Mouse (Mus musculus) liver, embryonic 12.5 days (tissue): Measurements from ENCODE around the gene Rbx1. TPM values are rescaled to one million over a fixed set of nuclear protein-coding genes. Genes with fewer than 3 reads are reported as not detected.

ENCODE experiments used
- ATAC-seq: fragments of 200-750 bp; cut with Nextera tagmentation; 2 replicates; pipeline ENCODE4 v1.8.0; 2017; ENCODE audit warnings: moderate number of reproducible peaks, mild to moderate bottlenecking, moderate library complexity
- H3K27ac ChIP-seq: fragments of 300-500 bp; sonication (generic); 2 replicates; pipeline ENCODE4 v1.5.1; 2016; ENCODE audit warnings: mild to moderate bottlenecking
- H3K27me3 ChIP-seq: fragments of 300-500 bp; sonication (generic); replicated peaks from 2 replicates; pipeline ENCODE4 v1.6.1; 2016; ENCODE audit warnings: mild to moderate bottlenecking, moderate library complexity
- H3K36me3 ChIP-seq: fragments of 300-500 bp; sonication (generic); 2 replicates; pipeline ENCODE4 v1.6.1; 2016; ENCODE audit warnings: mild to moderate bottlenecking, moderate library complexity
- H3K4me1 ChIP-seq: fragments of 300-500 bp; sonication (generic); 2 replicates; pipeline ENCODE4 v1.6.1; 2016
- H3K4me2 ChIP-seq: fragments of 300-500 bp; sonication (generic); 2 replicates; pipeline ENCODE4 v1.6.1; 2016; ENCODE audit warnings: mild to moderate bottlenecking, moderate library complexity
- H3K4me3 ChIP-seq: fragments of 300-500 bp; sonication (generic); 2 replicates; pipeline ENCODE4 v1.5.1; 2016; ENCODE audit warnings: mild to moderate bottlenecking, moderate library complexity
- H3K9ac ChIP-seq: fragments of 300-500 bp; sonication (generic); 2 replicates; pipeline ENCODE4 v1.6.1; 2016; ENCODE audit warnings: mild to moderate bottlenecking, moderate library complexity
- H3K9me3 ChIP-seq: fragments of 300-500 bp; sonication (generic); replicated peaks from 2 replicates; pipeline ENCODE4 v1.6.1; 2016; ENCODE audit warnings: mild to moderate bottlenecking, moderate library complexity
- WGBS: fragments of 180-500 bp; shearing (Covaris S2); methylation state at CpG from one replicate; pipeline ENCODE4 v1.1.7; 2016; ENCODE audit not compliant: insufficient replicate concordance; 5-methylcytosine and 5-hydroxymethylcytosine counted together
- polyA plus RNA-seq: library from polyadenylated mRNA; unstranded; fragments of >200 nt; fragmentation: Nextera tagmentation; extraction: Ambion mirVana; gene quantifications from 2 replicates; pipeline ENCODE4 v1.2.1, GENCODE M21; 2016

Gene Rbx1
- polyA plus RNA-seq, 1 experiment from 2014 or later = 334 TPM

- ATAC-seq = no peak
- no peaks in the 10 kb centered on the region for H3K9me3 ChIP-seq
- H3K27ac ChIP-seq = no peak overlapping the region
- H3K9ac ChIP-seq = no peak overlapping the region
- 76% methylated on average over 2 of the region's 2 CpGs for WGBS
- H3K36me3 ChIP-seq = no peaks in the 10 kb centered on the region
- H3K4me2 ChIP-seq = no peak overlapping the region
- no peak overlapping the region for H3K4me3 ChIP-seq
- no peaks in the 10 kb centered on the region for H3K27me3 ChIP-seq
- no peaks in the 10 kb centered on the region for H3K4me1 ChIP-seq
Observed at GRCm38 (mm10) chr15:81503466-81503865, 37.4 kb downstream of the Rbx1 start.

DNA sequence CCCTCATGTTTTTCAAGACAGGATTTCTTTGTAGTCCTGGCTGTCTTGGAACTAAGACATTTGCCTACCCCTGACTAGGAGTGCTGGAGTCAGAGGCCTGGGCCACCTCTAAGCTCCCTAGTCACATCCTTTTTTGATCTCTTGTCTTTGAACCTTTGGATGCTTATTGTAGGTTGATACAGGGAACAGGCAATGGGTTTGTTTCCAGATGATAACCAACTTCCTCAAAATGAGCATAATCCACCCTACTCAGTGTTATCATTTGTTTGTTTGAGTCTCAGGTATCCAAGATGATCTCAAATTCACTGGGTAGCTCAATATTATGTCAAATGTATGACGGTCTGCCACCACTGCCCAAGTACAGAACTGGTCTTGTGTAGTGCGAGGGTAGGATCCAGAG is 37.9 kb downstream of the Rbx1 start:
- H3K27ac ChIP-seq = no peak overlapping the region
- no peak overlapping the region for H3K4me3 ChIP-seq
- no peaks in the 10 kb centered on the region for H3K4me1 ChIP-seq
- no peak overlapping the region for H3K4me2 ChIP-seq
- H3K36me3 ChIP-seq = no peaks in the 10 kb centered on the region
- H3K9me3 ChIP-seq = no peaks in the 10 kb centered on the region
- WGBS = 70% methylated on average over 2 of the region's 2 CpGs
- H3K9ac ChIP-seq = no peak overlapping the region
- ATAC-seq = no peak
- H3K27me3 ChIP-seq = no peaks in the 10 kb centered on the region

DNA sequence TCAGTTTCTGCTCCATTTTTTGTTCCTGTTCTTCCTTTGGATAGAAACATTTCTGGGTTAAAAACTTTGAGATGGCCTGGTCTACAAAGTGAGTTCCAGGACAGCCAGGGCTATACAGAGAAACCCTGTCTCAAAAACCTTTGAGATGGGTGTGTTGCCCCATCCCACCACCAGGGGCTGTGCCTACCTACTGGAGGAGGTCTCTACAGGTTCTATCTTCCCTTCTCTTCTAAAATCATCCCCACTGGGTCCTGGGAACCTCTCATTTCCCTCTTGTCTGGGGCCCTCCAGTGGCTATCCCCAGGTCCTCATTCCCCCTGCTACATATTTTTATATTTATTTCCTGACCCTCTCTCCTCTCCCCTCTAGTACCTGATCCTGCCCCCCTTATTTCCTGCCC is 41.1 kb downstream of the Rbx1 start:
- Histone ChIP-seq H3K36me3 (no peaks in the 10 kb centered on the region), H3K9me3 (no peaks in the 10 kb centered on the region), H3K4me3 (no peak overlapping the region), H3K4me1 (peaks cover 9% of the 10 kb centered on the region), H3K27me3 (no peaks in the 10 kb centered on the region), H3K4me2 (no peak overlapping the region), H3K27ac (no peak overlapping the region), H3K9ac (no peak overlapping the region)
- ATAC-seq = 0 out of 2 replicates have a peak, but pooled peaks have one; percentile 51

DNA sequence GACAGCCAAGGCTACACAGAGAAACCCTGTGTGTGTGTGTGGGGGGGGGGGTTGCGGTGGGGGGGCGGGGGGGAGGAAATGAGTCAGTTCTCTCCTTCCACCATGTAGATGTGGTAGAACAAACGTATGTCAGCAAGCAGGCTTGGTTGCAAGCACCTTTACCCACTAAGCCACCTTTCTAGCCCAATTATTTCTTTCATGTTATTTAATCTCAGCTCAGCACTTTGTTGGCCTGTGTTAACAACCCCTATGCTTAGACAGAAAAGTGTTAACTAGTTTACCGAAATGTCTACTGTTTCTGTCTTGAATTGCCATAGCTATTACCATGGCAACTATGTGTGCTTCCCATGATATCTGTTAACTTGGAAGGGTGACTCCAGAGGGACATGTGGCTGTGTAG is 44.5 kb downstream of the Rbx1 start:
- no peaks in the 10 kb centered on the region for H3K27me3 ChIP-seq
- 54% methylated on average over 4 of the region's 4 CpGs for WGBS
- H3K9me3 ChIP-seq = no peaks in the 10 kb centered on the region
- H3K4me2 ChIP-seq = no peak overlapping the region
- no peak for ATAC-seq
- no peak overlapping the region for H3K4me3 ChIP-seq
- no peak overlapping the region for H3K9ac ChIP-seq
- peaks cover 30% of the 10 kb centered on the region for H3K4me1 ChIP-seq
- H3K27ac ChIP-seq = no peak overlapping the region
- H3K36me3 ChIP-seq = no peaks in the 10 kb centered on the region

GRCm38 (mm10) chr15:81511601-81512261 is 45.6 kb downstream of the Rbx1 start:
- WGBS = 29% methylated on average over 21 of the region's 21 CpGs

DNA sequence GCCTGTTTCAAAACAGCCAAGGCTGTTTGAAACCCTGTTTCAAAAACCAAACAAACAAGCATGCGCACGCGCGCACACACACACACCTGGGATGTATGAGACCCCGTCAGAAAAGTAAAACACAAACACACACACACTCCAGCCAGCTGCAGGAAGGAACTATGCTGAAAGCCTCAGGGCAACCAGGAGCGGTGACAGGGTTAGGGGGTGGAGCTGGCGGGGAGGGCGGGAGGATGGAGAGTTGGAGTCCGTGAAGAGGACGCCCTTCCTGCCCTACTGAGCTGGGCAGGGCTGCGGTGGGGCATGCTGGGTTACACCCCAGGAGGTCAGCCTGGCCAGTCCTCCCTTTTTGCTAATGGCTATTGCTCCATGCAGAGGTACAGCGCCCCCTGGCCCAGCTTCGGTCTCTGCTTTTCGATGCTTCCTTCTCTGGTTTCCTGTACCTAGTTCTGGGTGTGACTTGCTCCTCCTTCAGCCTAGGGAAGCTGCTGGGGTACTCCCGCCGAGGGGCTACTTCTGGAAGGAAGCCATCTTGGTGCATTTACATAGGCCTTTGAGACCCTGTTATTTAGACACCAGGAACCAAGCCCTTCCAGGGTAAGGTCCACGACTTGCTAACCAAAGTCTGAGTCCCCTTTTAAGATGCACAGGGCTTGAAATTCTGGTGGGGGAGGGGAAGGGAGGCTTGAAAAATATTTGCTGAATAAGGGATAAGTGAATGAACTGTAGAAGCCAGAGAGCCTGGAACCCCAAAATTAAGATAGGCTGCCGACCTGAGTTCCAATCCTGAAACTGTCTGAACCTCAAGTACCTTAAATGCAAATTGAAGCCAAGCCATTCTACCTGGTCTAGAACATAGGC is 48.2 kb downstream of the Rbx1 start:
- ATAC-seq = peak; percentile 91
- Histone ChIP-seq H3K4me3 (peak overlapping the region; percentile 44), H3K36me3 (no peaks in the 10 kb centered on the region), H3K4me2 (peak overlapping the region; percentile 70), H3K27me3 (no peaks in the 10 kb centered on the region; the same call in 1 of the 2 replicates), H3K4me1 (peaks cover 33% of the 10 kb centered on the region), H3K27ac (peak overlapping the region; percentile 69), H3K9ac (peak overlapping the region; percentile 59), H3K9me3 (no peaks in the 10 kb centered on the region)
- 8% methylated on average over 18 of the region's 18 CpGs for WGBS

More at GRCm38 (mm10) chr15:81511601-81512261, 45.6 kb downstream of the Rbx1 start:
- no peak overlapping the region for H3K27ac ChIP-seq
- ATAC-seq = no peak
- H3K36me3 ChIP-seq = no peaks in the 10 kb centered on the region
- H3K9ac ChIP-seq = no peak overlapping the region
- peak overlapping the region; percentile 50 for H3K4me2 ChIP-seq
- peaks cover 33% of the 10 kb centered on the region for H3K4me1 ChIP-seq
- H3K9me3 ChIP-seq = no peaks in the 10 kb centered on the region
- peak overlapping the region; percentile 5; the same call in 1 of the 2 replicates for H3K4me3 ChIP-seq
- no peaks in the 10 kb centered on the region for H3K27me3 ChIP-seq

DNA sequence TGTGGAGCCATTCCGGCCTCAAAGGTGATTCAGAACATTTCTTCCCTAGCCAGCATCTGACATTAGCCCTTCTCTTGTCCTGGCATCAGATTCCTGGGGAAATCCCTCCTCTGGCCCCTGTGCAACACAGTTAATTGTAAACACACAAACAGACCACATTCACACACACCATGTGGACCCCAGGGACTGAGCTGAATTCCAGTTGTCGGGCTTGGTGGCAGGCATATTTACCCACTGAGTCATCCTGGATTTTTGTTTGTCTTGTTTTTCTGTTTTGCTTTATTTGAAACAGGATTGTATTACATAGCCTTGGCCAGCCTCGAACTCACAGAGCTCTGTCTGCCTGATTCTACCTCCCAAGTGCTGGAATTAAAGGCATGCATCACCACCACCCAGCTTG is 49.1 kb downstream of the Rbx1 start:
- Histone ChIP-seq H3K4me3 (no peak overlapping the region), H3K9me3 (no peaks in the 10 kb centered on the region), H3K27me3 (no peaks in the 10 kb centered on the region; the same call in 1 of the 2 replicates), H3K4me1 (peaks cover 33% of the 10 kb centered on the region), H3K9ac (no peak overlapping the region), H3K4me2 (peak overlapping the region; percentile 70; the same call in 1 of the 2 replicates), H3K36me3 (no peaks in the 10 kb centered on the region), H3K27ac (peak overlapping the region; percentile 3; the same call in 1 of the 2 replicates)
- 75% methylated on average over 3 of the region's 3 CpGs for WGBS
- ATAC-seq = no peak

- Histone ChIP-seq H3K9ac (no peak overlapping the region), H3K36me3 (no peaks in the 10 kb centered on the region), H3K9me3 (no peaks in the 10 kb centered on the region), H3K4me3 (no peak overlapping the region), H3K27me3 (no peaks in the 10 kb centered on the region; the same call in 1 of the 2 replicates), H3K4me1 (peaks cover 39% of the 10 kb centered on the region), H3K27ac (no peak overlapping the region), H3K4me2 (no peak overlapping the region)
- 68% methylated on average over 6 of the region's 6 CpGs for WGBS
- no peak for ATAC-seq
Observed at GRCm38 (mm10) chr15:81518031-81518430, 51.9 kb downstream of the Rbx1 start.

DNA sequence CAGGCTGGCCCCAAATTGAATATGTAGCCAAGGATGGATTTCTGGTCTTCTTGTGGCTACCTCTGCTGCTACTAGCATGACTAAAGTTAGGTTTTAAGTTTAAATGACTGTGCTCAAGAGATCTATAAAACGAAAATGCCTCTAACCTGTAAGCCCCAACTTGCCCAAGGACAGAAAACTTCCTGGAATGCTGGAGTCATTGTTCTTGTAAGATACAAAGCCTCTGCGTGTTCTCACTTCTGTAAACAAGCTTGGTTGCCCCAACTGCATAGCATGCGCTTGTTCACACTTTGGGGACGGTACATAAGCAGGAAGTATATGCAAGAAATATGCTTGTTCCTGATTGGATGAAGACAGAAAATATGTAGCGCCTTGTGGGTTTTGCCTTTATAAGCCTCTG is 52.7 kb downstream of the Rbx1 start:
- Histone ChIP-seq H3K9ac (no peak overlapping the region), H3K27ac (no peak overlapping the region), H3K4me2 (no peak overlapping the region), H3K27me3 (no peaks in the 10 kb centered on the region; the same call in 1 of the 2 replicates), H3K36me3 (no peaks in the 10 kb centered on the region), H3K9me3 (no peaks in the 10 kb centered on the region), H3K4me3 (no peak overlapping the region), H3K4me1 (peaks cover 42% of the 10 kb centered on the region)
- no peak for ATAC-seq
- 64% methylated on average over 5 of the region's 5 CpGs for WGBS

DNA sequence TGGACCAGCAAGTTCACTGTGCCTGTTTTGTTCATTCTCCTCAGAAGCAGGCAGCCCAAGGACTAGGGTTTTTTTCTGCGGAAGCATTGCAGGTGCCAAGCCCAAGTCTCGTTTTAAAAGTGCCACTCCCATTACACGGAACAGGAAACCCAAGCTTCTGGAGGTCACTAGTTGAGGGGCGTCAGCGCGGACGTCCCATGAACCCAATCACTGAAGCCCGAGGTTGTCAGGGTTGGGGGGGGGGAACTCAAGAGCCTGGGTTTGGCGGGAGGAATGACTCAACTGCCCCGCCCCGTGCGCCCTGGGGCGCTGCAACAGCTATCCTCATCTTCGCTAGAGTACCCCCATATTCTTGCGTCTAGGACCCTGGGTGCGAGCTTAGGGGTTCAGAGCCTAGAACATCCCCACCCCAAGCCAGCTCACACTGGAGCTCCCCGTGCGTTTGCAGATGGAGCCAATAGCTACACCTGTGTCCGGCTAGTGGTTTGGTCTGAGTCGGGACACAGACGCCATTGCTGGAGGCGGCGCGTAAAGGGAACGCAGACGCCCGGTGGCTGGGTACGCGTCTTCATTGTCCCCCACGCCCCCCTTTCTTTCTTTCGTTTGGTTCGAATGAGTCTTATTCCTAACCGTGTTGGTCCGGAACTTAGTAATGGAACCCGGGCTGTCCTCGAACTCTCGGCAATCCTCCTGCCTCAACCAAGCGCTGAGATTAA is 56.1 kb downstream of the Rbx1 start:
- under 1% methylated on average over 38 of the region's 38 CpGs for WGBS
- Histone ChIP-seq H3K9ac (peak overlapping the region; percentile 71), H3K36me3 (no peaks in the 10 kb centered on the region), H3K4me2 (peak overlapping the region; percentile 94), H3K27ac (peak overlapping the region; percentile 90), H3K9me3 (no peaks in the 10 kb centered on the region), H3K4me1 (peaks cover 34% of the 10 kb centered on the region), H3K4me3 (peak overlapping the region; percentile 60), H3K27me3 (peaks cover 6% of the 10 kb centered on the region; the same call in 1 of the 2 replicates)
- ATAC-seq = peak; percentile 48

DNA sequence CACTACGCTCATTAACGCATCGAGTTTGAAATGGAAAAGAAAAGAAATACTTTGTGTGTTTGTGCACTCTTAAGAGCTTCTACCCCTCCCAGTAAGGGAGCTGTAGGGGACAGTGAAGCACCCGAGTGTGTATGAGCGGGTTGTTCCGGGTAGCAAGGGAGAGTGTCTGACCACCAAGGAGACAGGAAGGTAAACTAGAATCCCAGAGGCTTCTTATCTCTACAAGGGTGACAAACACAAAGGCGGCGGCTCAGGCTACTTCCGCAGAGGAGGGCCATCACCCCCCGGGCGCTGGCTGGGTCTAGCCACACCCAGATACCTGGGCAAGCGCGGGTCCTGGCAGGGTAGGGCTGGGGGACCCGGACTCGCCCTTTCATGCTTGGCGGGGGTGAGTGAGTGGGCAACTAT is 56.7 kb downstream of the Rbx1 start:
- peaks cover 34% of the 10 kb centered on the region for H3K4me1 ChIP-seq
- H3K27ac ChIP-seq = peak overlapping the region; percentile 90
- H3K27me3 ChIP-seq = peaks cover 6% of the 10 kb centered on the region; the same call in 1 of the 2 replicates
- H3K9me3 ChIP-seq = no peaks in the 10 kb centered on the region
- ATAC-seq = peak; percentile 86
- H3K9ac ChIP-seq = peak overlapping the region; percentile 71
- peak overlapping the region; percentile 60 for H3K4me3 ChIP-seq
- WGBS = 0% methylated on average over 16 of the region's 16 CpGs
- no peaks in the 10 kb centered on the region for H3K36me3 ChIP-seq
- peak overlapping the region; percentile 94 for H3K4me2 ChIP-seq
